Mouse (Mus musculus) CH12.LX (cell line): ENCODE measurements at regions not wholly inside any gene's neighbourhood (a gene's known extent, or its start where the extent isn't known, plus 50 kb on each side); places are given as distances from the start of the nearest gene placed in this dataset.

Experiments used
- DNase-seq: peaks from one replicate; pipeline ENCODE4 v3.0.0-alpha.2; 2013; ENCODE audit errors: extremely low read depth
- H3K27ac ChIP-seq: 2 replicates; pipeline ENCODE4 v1.5.1; 2012; ENCODE audit warnings: low read depth, mild to moderate bottlenecking, control low read depth, moderate library complexity; ENCODE audit not compliant: insufficient read depth
- H3K27me3 ChIP-seq: replicated peaks from 2 replicates; pipeline ENCODE3; 2012; ENCODE audit warnings: inconsistent platforms
- H3K36me3 ChIP-seq, 2 experiments: replicated peaks in 1 of 2; 2 replicates each; pipeline versions ENCODE3 to v1.6.1; 2012; ENCODE audit warnings: inconsistent platforms in 1 of 2, low read length in 1 of 2, mild to moderate bottlenecking in 1 of 2, mixed read lengths in 1 of 2, moderate library complexity in 1 of 2; ENCODE audit not compliant: control insufficient read depth in 1 of 2, insufficient read depth in 1 of 2
- H3K4me1 ChIP-seq, 2 experiments: 2 replicates each; pipeline ENCODE4 v1.6.1; 2012; ENCODE audit warnings: inconsistent platforms in 1 of 2, moderate library complexity in 1 of 2; ENCODE audit not compliant: insufficient read depth in 2 of 2, control insufficient read depth in 1 of 2
- H3K4me2 ChIP-seq: 2 replicates; pipeline ENCODE4 v1.6.1; 2012; ENCODE audit warnings: low read depth, mild to moderate bottlenecking, control low read depth; ENCODE audit not compliant: poor library complexity, insufficient read depth, severe bottlenecking
- H3K4me3 ChIP-seq, 3 experiments: fragments of 150-350 bp in 1 of 3; sonication (generic) in 1 of 3; replicated peaks in 1 of 3; 2 replicates each; pipeline versions ENCODE3 to v1.5.1; 2011 to 2012; ENCODE audit warnings: low read depth in 2 of 3, low read length in 2 of 3, mild to moderate bottlenecking in 2 of 3, moderate library complexity in 2 of 3, control low read depth in 1 of 3, improper control_type of control experiment in 1 of 3, inconsistent platforms in 1 of 3, mixed read lengths in 1 of 3; ENCODE audit not compliant: poor library complexity in 1 of 3
- H3K79me2 ChIP-seq: replicated peaks from 2 replicates; pipeline ENCODE4 v1.6.1; 2012; ENCODE audit warnings: mild to moderate bottlenecking, moderate library complexity; ENCODE audit not compliant: control insufficient read depth, poor library complexity, insufficient read depth, severe bottlenecking; ENCODE audit errors: extremely low read depth
- H3K9ac ChIP-seq: 2 replicates; pipeline ENCODE4 v1.6.1; 2012; ENCODE audit warnings: low read depth, mild to moderate bottlenecking, control low read depth, moderate library complexity; ENCODE audit not compliant: insufficient read depth
- H3K9me3 ChIP-seq: replicated peaks from 2 replicates; pipeline ENCODE3; 2012; ENCODE audit warnings: low read length, inconsistent platforms, mixed read lengths
- BHLHE40 ChIP-seq: IDR thresholded peaks from 2 replicates; pipeline ENCODE4 v1.6.1; 2011; ENCODE audit warnings: mild to moderate bottlenecking, low read depth, low read length, improper control_type of control experiment
- CHD1 ChIP-seq: IDR thresholded peaks from 2 replicates; pipeline ENCODE4 v1.6.1; 2012; ENCODE audit warnings: low read depth, low read length, improper control_type of control experiment, inconsistent platforms
- EP300 ChIP-seq: IDR thresholded peaks from 2 replicates; pipeline ENCODE4 v1.6.1; 2011; ENCODE audit warnings: low read length, improper control_type of control experiment
- ETS1 ChIP-seq: conservative IDR thresholded peaks from 2 replicates; pipeline ENCODE4 v1.6.1; 2012; ENCODE audit warnings: low read depth, mild to moderate bottlenecking, inconsistent platforms, low read length, improper control_type of control experiment, moderate library complexity
- GABPA ChIP-seq: IDR thresholded peaks from 2 replicates; pipeline ENCODE4 v1.6.1; 2012; ENCODE audit warnings: low read depth, low read length, improper control_type of control experiment, inconsistent platforms; ENCODE audit not compliant: insufficient replicate concordance
- IRF4 ChIP-seq: IDR thresholded peaks from 2 replicates; pipeline ENCODE4 v1.6.1; 2014; ENCODE audit warnings: low read depth, mild to moderate bottlenecking, inconsistent platforms, low read length, improper control_type of control experiment
- JUN ChIP-seq: IDR thresholded peaks from 2 replicates; pipeline ENCODE4 v1.6.1; 2011; ENCODE audit warnings: low read depth, mild to moderate bottlenecking, low read length, improper control_type of control experiment, moderate library complexity; ENCODE audit not compliant: insufficient read depth
- KAT2A ChIP-seq: IDR thresholded peaks from 2 replicates; pipeline ENCODE4 v1.6.1; 2012; ENCODE audit warnings: low read length, improper control_type of control experiment, inconsistent platforms; ENCODE audit not compliant: insufficient replicate concordance
- MAFK ChIP-seq: IDR thresholded peaks from 2 replicates; pipeline ENCODE4 v1.6.1; 2011; ENCODE audit warnings: low read length, improper control_type of control experiment; ENCODE audit not compliant: insufficient replicate concordance
- MAX ChIP-seq: IDR thresholded peaks from 2 replicates; pipeline ENCODE4 v1.6.1; 2011; ENCODE audit warnings: low read length, improper control_type of control experiment
- NELFE ChIP-seq: IDR thresholded peaks from 2 replicates; pipeline ENCODE4 v1.6.1; 2011; ENCODE audit warnings: low read depth, low read length, improper control_type of control experiment
- PAX5 ChIP-seq: IDR thresholded peaks from 2 replicates; pipeline ENCODE4 v1.6.1; 2012; ENCODE audit warnings: low read length, inconsistent platforms, mixed read lengths
- POLR2A ChIP-seq: IDR thresholded peaks from 2 replicates; pipeline ENCODE4 v1.6.1; 2011; ENCODE audit warnings: low read depth, mild to moderate bottlenecking, improper control_type of control experiment, low read length
- RAD21 ChIP-seq: IDR thresholded peaks from 2 replicates; pipeline ENCODE4 v1.6.1; 2011; ENCODE audit warnings: low read depth, mild to moderate bottlenecking, low read length, improper control_type of control experiment, moderate library complexity
- SMC3 ChIP-seq: IDR thresholded peaks from 2 replicates; pipeline ENCODE4 v1.6.1; 2011; ENCODE audit warnings: low read depth, low read length, improper control_type of control experiment
- TBP ChIP-seq: conservative IDR thresholded peaks from 2 replicates; pipeline ENCODE4 v1.6.1; 2011; ENCODE audit warnings: low read depth, low read length, improper control_type of control experiment
- TCF12 ChIP-seq: IDR thresholded peaks from 2 replicates; pipeline ENCODE4 v1.6.1; 2014; ENCODE audit warnings: low read depth, mild to moderate bottlenecking, inconsistent platforms, low read length, improper control_type of control experiment
- UBTF ChIP-seq: IDR thresholded peaks from 2 replicates; pipeline ENCODE4 v1.6.1; 2012; ENCODE audit warnings: low read depth, mild to moderate bottlenecking, inconsistent platforms, low read length, improper control_type of control experiment, moderate library complexity
- USF1 ChIP-seq: IDR thresholded peaks from 2 replicates; pipeline ENCODE4 v1.6.1; 2014; ENCODE audit warnings: low read depth, mild to moderate bottlenecking, inconsistent platforms, low read length, improper control_type of control experiment
- ZNF384 ChIP-seq: IDR thresholded peaks from 2 replicates; pipeline ENCODE4 v1.6.1; 2012; ENCODE audit warnings: low read depth, low read length, improper control_type of control experiment, inconsistent platforms
- dilution Hi-C: fragments of 300-500 bp; cut with MboI; formaldehyde crosslinking; loops from 2 replicates; pipeline ENCODE4 v1.14.3; 2020; ENCODE audit warnings: low sequenced_read_pairs; ENCODE audit not compliant: extremely low pct_unique_long_range_greater_than_20kb, extremely low pct_ligation_motif_present
- in situ Hi-C: fragments of 300-500 bp; cut with MboI; formaldehyde crosslinking; loops from 3 replicates; pipeline ENCODE4 v1.14.3; 2019; ENCODE audit warnings: low sequenced_read_pairs, low pct_ligation_motif_present, low pct_unique_long_range_greater_than_20kb, mixed read lengths

GRCm38 (mm10) chr10:70373207-70373606, 67.1 kb upstream of the Fam13c start:
- Histone ChIP-seq H3K9me3 (peaks cover 59% of the 10 kb centered on the region), H3K4me1 (no peaks in the 10 kb centered on the region), H3K79me2 (no peaks in the 10 kb centered on the region), H3K9ac (no peak overlapping the region), H3K27me3 (no peaks in the 10 kb centered on the region), H3K4me2 (no peak overlapping the region), H3K4me3 (no peak overlapping the region), H3K36me3 (no peaks in the 10 kb centered on the region), H3K27ac (no peak overlapping the region)
- TF ChIP-seq ZNF384 (no peak), RAD21 (no peak), CHD1 (no peak), UBTF (no peak), BHLHE40 (no peak), POLR2A (no peak)
- no peak for DNase-seq
- dilution Hi-C loops (no loop called here), in situ Hi-C loops (no loop called here)

GRCm38 (mm10) chr10:70373836-70374235, 66.4 kb upstream of the Fam13c start:
- Histone ChIP-seq H3K27me3 (no peaks in the 10 kb centered on the region), H3K4me2 (no peak overlapping the region), H3K36me3 (no peaks in the 10 kb centered on the region), H3K9ac (no peak overlapping the region), H3K4me3 (no peak overlapping the region), H3K9me3 (peaks cover 59% of the 10 kb centered on the region), H3K27ac (no peak overlapping the region), H3K4me1 (no peaks in the 10 kb centered on the region), H3K79me2 (no peaks in the 10 kb centered on the region)
- in situ Hi-C loops = no loop called here
- dilution Hi-C loops = no loop called here
- TF ChIP-seq NELFE (no peak), JUN (no peak), MAFK (no peak), UBTF (no peak), TCF12 (no peak), TBP (no peak), RAD21 (no peak), SMC3 (no peak), MAX (no peak), USF1 (no peak), BHLHE40 (no peak), ETS1 (no peak), EP300 (no peak), PAX5 (no peak), GABPA (no peak), IRF4 (no peak), POLR2A (no peak), KAT2A (no peak), ZNF384 (no peak)
- no peak for DNase-seq
